In genomic region chr19:40431969-40432368, GRCm38 (mm10) we compare ENCODE assay signal across 9 mouse cellular contexts.
DNase-seq lines count a peak whose midpoint lies in the region; ATAC-seq and TF ChIP-seq lines count a peak whose summit lies in the region.
"Had no signal": no experiment of that assay in that cellular context is flagged by ENCODE, and none has a peak within 500 bp of the region (broad histone marks: within the 10 kb centered on the region; RNA-seq: fewer than 3 reads in every experiment).

No protein-coding gene starts in this region.

- no peak overlapping the region for H3K9ac ChIP-seq in liver, adult 2 months (ENCODE audit: low read depth, low read length)
- no peak overlapping the region for H3K9ac ChIP-seq in liver, embryonic 11.5 days (ENCODE audit: low read depth, low read length)
- peak overlapping the region; percentile 41; the same call in 1 of the 2 replicates for H3K9ac ChIP-seq in heart, embryonic 16.5 days (ENCODE audit: low read length)
- H3K9ac ChIP-seq: liver, embryonic 14.5 days had no signal

- no peaks in the 10 kb centered on the region for H3K27me3 ChIP-seq in liver, adult 2 months (ENCODE audit: control insufficient read depth, insufficient read depth, low read length)
- no peaks in the 10 kb centered on the region for H3K27me3 ChIP-seq in liver, embryonic 11.5 days (replicated peaks; ENCODE audit: control insufficient read depth, insufficient read depth, low read length)
- H3K27me3 ChIP-seq in heart, embryonic 16.5 days (ENCODE audit: control insufficient read depth, insufficient read depth, low read length) = no peaks in the 10 kb centered on the region

- H3K9me3 ChIP-seq in liver, embryonic 11.5 days (ENCODE audit: control insufficient read depth, low read length) = no peaks in the 10 kb centered on the region
- no peaks in the 10 kb centered on the region for H3K9me3 ChIP-seq in heart, embryonic 16.5 days (replicated peaks; ENCODE audit: control insufficient read depth, low read length)
- H3K9me3 ChIP-seq: G1E had no signal

- peaks cover 7% of the 10 kb centered on the region; the same call in 1 of the 2 replicates for H3K4me1 ChIP-seq in liver, adult 2 months (ENCODE audit: control insufficient read depth, insufficient read depth, low read length)
- peaks cover 9% of the 10 kb centered on the region for H3K4me1 ChIP-seq in liver, embryonic 11.5 days (replicated peaks; ENCODE audit: control insufficient read depth, insufficient read depth, low read length)
- peaks cover 12% of the 10 kb centered on the region for H3K4me1 ChIP-seq in cortical plate, adult 2 months (ENCODE audit: control insufficient read depth, insufficient read depth, low read length)
- peaks cover 67% of the 10 kb centered on the region for H3K4me1 ChIP-seq in heart, embryonic 16.5 days (ENCODE audit: control insufficient read depth, insufficient read depth, low read length)

- TF ChIP-seq CTCF in liver, adult 2 months (IDR thresholded peaks at IDR 0.05; ENCODE audit: low read depth, low read length) = no peak
- no peak for TF ChIP-seq CTCF in cortical plate, adult 2 months (IDR thresholded peaks at IDR 0.05; ENCODE audit: extremely low read depth, insufficient read depth, low read length)
- TF ChIP-seq CTCF in left cerebral cortex, adult 2 months (IDR thresholded peaks at IDR 0.05) = no peak

- WGBS in liver, adult 2 months = 29% methylated on average over 4 of the region's 4 CpGs
- WGBS in liver, embryonic 11.5 days = 80% methylated on average over 4 of the region's 4 CpGs
- 31% methylated on average over 4 of the region's 4 CpGs for WGBS in heart, embryonic 16.5 days

- no peak for TF ChIP-seq POLR2A in liver, adult 2 months (IDR thresholded peaks at IDR 0.05; ENCODE audit: extremely low read depth, insufficient read depth, low read length)
- no peak for TF ChIP-seq POLR2A in cortical plate, adult 2 months (IDR thresholded peaks at IDR 0.05; ENCODE audit: extremely low read depth, insufficient read depth, low read length)

- no peak for ATAC-seq in liver, embryonic 11.5 days (replicated peaks; ENCODE audit: low FRiP score)
- peak; percentile 39 for ATAC-seq in heart, embryonic 16.5 days (replicated peaks; ENCODE audit: extremely low read depth, insufficient read depth, low FRiP score)
- no peak for ATAC-seq in megakaryocyte, adult 5-6 weeks (ENCODE audit: poor library complexity, severe bottlenecking)

- H3K36me3 ChIP-seq in liver, adult 2 months (ENCODE audit: control insufficient read depth, insufficient read depth, low read length) = no peaks in the 10 kb centered on the region
- H3K36me3 ChIP-seq in liver, embryonic 11.5 days (ENCODE audit: control insufficient read depth, insufficient read depth, low read length) = no peaks in the 10 kb centered on the region
- no peaks in the 10 kb centered on the region for H3K36me3 ChIP-seq in heart, embryonic 16.5 days (ENCODE audit: control insufficient read depth, insufficient read depth)

- H3K79me2 ChIP-seq in liver, adult 2 months (ENCODE audit: control insufficient read depth, insufficient read depth, low read length) = peaks cover 15% of the 10 kb centered on the region; the same call in 1 of the 2 replicates

- intact Hi-C loops in left cerebral cortex, adult 2 months (cut with DNase I) = loop anchor here (2.0 kb wide), 1 partner anchor 81 kb away; the partner anchor contains the start of gene Sorbs1

- no peak overlapping the region for H3K4me2 ChIP-seq in liver, embryonic 11.5 days
- peak overlapping the region; percentile 15; the same call in 1 of the 2 replicates for H3K4me2 ChIP-seq in heart, embryonic 16.5 days (ENCODE audit: low read depth, low read length)

- H3K4me3 ChIP-seq in liver, adult 2 months (ENCODE audit: insufficient read depth, low read depth, low read length) = no peak overlapping the region
- no peak overlapping the region for H3K4me3 ChIP-seq in liver, embryonic 11.5 days (ENCODE audit: low read depth, low read length)
- H3K4me3 ChIP-seq in cortical plate, adult 2 months (ENCODE audit: insufficient read depth, low read length) = no peak overlapping the region
- H3K4me3 ChIP-seq in heart, embryonic 16.5 days (ENCODE audit: low read length) = no peak overlapping the region
- no peak overlapping the region for H3K4me3 ChIP-seq in left cerebral cortex, adult 2 months

- peak overlapping the region; percentile 33 for H3K27ac ChIP-seq in liver, adult 2 months (replicated peaks; ENCODE audit: insufficient read depth, low read depth, low read length)
- no peak overlapping the region for H3K27ac ChIP-seq in liver, embryonic 11.5 days (ENCODE audit: low read depth, low read length)
- H3K27ac ChIP-seq in cortical plate, adult 2 months (ENCODE audit: insufficient read depth, low read length) = peak overlapping the region; percentile 70; the same call in 1 of the 2 replicates
- peak overlapping the region; percentile 88 for H3K27ac ChIP-seq in heart, embryonic 16.5 days (ENCODE audit: low read length)
- no peak overlapping the region for H3K27ac ChIP-seq in left cerebral cortex, adult 2 months
- H3K27ac ChIP-seq: liver, embryonic 14.5 days had no signal

- peak; percentile 90 for DNase-seq in liver, adult 2 months (ENCODE audit: extremely low read depth, low read depth, low spot score)
- DNase-seq in liver, embryonic 11.5 days (ENCODE audit: low spot score) = no peak
- peak; percentile 68 for DNase-seq in skeletal muscle tissue, adult 2 months (ENCODE audit: low read depth, low spot score)
- no peak for DNase-seq in left cerebral cortex, adult 2 months (ENCODE audit: extremely low spot score in 1 of 2, low spot score in 2 of 2)

Comparison
In these comparisons a context has a peak if more than half of its experiments do, and no peak if none do; other contexts are left out.
1. DNase-seq: peak in liver, adult 2 months (single experiment) and skeletal muscle tissue, adult 2 months (single experiment); none in liver, embryonic 11.5 days (single experiment) and left cerebral cortex, adult 2 months (0 of 2).
2. H3K27ac ChIP-seq: peak in liver, adult 2 months (single experiment), cortical plate, adult 2 months (single experiment) and heart, embryonic 16.5 days (single experiment); none in liver, embryonic 11.5 days (single experiment) and left cerebral cortex, adult 2 months (single experiment).